Mouse (Mus musculus) splenic B cell, adult 2 months (primary cell): ENCODE results near the gene Plekhg2.
A peak's percentile ranks its signal among the peaks of the same experiment; 100 is the strongest.

Experiments used
- DNase-seq: peaks from one replicate; pipeline ENCODE4 v3.0.0-alpha.2; 2011; ENCODE audit warnings: low read depth, low spot score
- H3K27me3 ChIP-seq: 2 replicates; pipeline ENCODE4 v1.6.1; 2012; ENCODE audit warnings: mild to moderate bottlenecking, low read length, moderate library complexity, mixed read lengths; ENCODE audit not compliant: control insufficient read depth, poor library complexity, insufficient read depth, severe bottlenecking
- H3K36me3 ChIP-seq: 2 replicates; pipeline ENCODE4 v1.6.1; 2012; ENCODE audit warnings: mild to moderate bottlenecking, low read length, moderate library complexity, mixed read lengths; ENCODE audit not compliant: control insufficient read depth, poor library complexity, insufficient read depth, severe bottlenecking

The Plekhg2 gene

GRCm38 (mm10) chr7:28372251-28373108, at the start of gene Plekhg2:
Gene Plekhg2, minus strand, starts transcription at chr7:28372599.
- H3K36me3 ChIP-seq = peaks cover 7% of the 10 kb centered on the region

GRCm38 (mm10) chr7:28419416-28419815, 47.0 kb upstream of the Plekhg2 start:
- DNase-seq = no peak
- Histone ChIP-seq H3K27me3 (no peaks in the 10 kb centered on the region), H3K36me3 (peaks cover 19% of the 10 kb centered on the region)

More at GRCm38 (mm10) chr7:28372251-28373108, at the start of gene Plekhg2:
- H3K27me3 ChIP-seq = no peaks in the 10 kb centered on the region
- DNase-seq = peak; percentile 99

DNA sequence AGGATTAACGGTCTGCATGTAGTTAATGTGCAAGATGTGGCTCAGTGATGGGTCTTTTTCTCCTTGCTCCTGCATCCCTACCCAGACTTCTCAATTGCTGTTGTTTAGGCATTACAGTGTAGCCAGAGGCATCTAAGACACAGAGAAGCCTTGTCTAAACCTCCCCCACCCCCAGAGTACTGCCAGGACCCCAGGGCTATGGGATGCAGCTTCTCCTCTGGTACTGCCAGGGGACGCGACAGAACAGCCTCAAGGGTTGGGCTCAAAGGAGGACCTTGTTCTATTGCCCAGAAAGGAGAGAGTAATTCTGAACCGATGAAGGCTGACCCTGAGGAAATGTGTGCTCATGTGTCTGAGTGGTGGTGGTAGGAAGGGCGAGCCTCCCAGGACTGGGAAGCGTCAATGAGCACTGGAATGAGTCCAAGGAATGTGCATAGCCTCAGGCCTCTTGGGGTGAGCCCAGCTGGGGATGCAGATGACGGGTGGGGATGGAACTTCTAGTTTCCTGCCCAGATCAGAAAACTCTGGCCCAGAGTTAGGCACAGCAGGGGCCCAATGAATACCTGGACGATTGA, 45.8 kb upstream of the Plekhg2 start:
- no peak for DNase-seq
- Histone ChIP-seq H3K27me3 (no peaks in the 10 kb centered on the region), H3K36me3 (peaks cover 18% of the 10 kb centered on the region)

DNA sequence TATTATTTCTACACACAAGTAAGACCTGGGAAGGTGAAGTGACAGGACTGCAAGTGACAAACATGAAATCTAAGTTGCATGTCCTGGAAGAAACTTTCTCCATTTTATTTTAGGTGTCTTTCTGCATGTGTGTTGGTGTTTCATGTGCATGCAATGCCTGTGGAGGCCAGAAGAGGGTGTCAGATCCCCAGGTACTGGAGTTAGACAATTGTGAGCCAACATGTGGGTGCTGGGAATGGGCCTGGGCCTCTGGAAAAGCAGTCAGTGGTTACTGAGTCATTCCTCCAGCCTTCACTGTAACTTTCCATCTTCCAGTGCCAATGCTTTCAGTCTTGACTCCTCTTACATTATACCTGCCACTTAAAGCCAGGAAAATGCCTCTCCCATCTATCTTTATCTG, 45.0 kb upstream of the Plekhg2 start:
- H3K27me3 ChIP-seq = no peaks in the 10 kb centered on the region
- H3K36me3 ChIP-seq = peaks cover 13% of the 10 kb centered on the region
- no peak for DNase-seq

DNA sequence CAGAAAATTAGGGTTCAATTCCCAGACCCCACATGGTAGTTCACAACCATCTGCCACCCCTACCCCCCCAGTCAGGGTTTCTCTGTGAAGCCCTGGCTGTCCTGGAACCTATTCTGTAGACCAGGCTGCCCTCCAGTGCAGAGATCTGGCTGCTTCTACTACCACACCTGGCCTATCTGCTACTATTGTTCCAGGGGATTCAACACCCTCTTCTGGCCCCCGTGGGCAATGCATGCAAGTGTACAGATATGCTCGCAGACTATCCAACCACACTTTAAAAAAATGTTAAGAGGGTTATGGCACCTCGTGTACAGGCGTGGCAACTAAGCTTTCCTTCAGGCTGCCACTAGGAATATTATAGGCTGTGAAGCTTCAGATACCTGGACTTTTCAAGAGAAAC, 40.4 kb upstream of the Plekhg2 start:
- Histone ChIP-seq H3K36me3 (peaks cover 3% of the 10 kb centered on the region), H3K27me3 (no peaks in the 10 kb centered on the region)
- DNase-seq = peak; percentile 56

DNA sequence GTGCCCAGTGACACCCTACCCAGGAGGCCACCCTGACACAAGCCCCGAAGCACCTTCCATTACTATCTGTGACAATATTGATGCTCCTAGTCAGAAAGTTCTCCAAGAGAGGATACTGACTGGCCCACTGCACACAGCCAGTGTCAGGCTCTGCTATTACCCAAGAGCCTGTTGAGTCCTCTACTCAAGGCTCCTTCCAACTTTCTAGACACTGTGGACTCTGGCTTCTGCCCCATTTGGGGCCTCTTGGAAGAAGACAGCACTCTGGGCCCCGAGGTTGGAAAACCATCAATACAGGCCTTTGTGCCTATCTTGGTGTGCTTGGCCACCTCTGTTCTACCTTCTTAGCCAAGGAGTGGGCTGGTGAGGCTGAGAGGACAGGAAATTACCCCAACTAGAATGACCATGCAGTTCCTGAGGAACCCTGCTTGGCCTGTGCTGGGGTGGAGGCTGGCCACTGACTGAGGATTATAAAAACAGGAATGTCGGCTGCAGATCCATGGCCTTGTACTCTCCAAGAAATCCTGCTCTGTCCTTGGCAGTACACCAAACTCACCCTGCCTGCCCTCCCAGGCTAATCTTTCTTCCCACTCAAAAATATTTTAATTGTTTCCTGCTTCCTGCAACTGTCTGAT, 38.6 kb upstream of the Plekhg2 start:
- peaks cover 7% of the 10 kb centered on the region for H3K36me3 ChIP-seq
- no peaks in the 10 kb centered on the region for H3K27me3 ChIP-seq
- DNase-seq = no peak

GRCm38 (mm10) chr7:28401942-28402341, 29.5 kb upstream of the Plekhg2 start:
- DNase-seq = no peak
- no peaks in the 10 kb centered on the region for H3K27me3 ChIP-seq

GRCm38 (mm10) chr7:28401030-28401429, 28.6 kb upstream of the Plekhg2 start:
- H3K36me3 ChIP-seq = peaks cover 16% of the 10 kb centered on the region
- no peak for DNase-seq
- no peaks in the 10 kb centered on the region for H3K27me3 ChIP-seq

More at GRCm38 (mm10) chr7:28401942-28402341, 29.5 kb upstream of the Plekhg2 start:
- H3K36me3 ChIP-seq = peaks cover 10% of the 10 kb centered on the region

DNA sequence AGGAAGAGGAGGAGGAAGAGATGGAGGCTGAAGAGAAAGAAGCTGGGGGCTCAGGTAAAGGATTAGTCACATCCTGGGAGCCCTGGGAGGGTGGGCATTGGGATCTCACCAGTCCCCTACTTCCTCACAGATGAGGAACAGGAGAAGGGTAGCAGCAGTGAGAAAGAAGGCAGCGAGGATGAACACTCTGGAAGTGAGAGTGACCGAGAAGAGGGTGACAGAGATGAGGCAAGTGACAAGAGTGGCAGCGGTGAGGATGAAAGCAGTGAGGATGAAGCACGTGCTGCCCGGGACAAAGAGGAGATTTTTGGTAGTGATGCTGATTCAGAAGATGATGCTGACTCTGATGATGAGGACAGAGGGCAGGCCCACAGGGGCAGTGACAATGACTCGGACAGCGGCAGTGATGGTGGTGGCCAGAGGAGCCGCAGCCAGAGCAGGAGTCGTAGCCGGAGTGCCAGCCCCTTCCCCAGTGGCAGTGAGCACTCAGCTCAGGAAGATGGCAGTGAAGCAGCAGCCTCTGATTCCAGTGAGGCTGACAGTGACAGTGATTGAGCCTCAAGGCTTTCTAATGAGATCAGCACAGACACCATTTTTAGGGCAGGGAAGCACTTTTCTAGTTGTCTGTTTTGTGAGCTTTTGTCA, 26.4 kb upstream of the Plekhg2 start:
- no peaks in the 10 kb centered on the region for H3K27me3 ChIP-seq
- no peak for DNase-seq

GRCm38 (mm10) chr7:28398000-28398399, 25.6 kb upstream of the Plekhg2 start:
- no peaks in the 10 kb centered on the region for H3K27me3 ChIP-seq
- peak; percentile 66 for DNase-seq
- peaks cover 18% of the 10 kb centered on the region for H3K36me3 ChIP-seq

More for the DNA sequence above, 26.4 kb upstream of the Plekhg2 start:
- peaks cover 20% of the 10 kb centered on the region for H3K36me3 ChIP-seq

DNA sequence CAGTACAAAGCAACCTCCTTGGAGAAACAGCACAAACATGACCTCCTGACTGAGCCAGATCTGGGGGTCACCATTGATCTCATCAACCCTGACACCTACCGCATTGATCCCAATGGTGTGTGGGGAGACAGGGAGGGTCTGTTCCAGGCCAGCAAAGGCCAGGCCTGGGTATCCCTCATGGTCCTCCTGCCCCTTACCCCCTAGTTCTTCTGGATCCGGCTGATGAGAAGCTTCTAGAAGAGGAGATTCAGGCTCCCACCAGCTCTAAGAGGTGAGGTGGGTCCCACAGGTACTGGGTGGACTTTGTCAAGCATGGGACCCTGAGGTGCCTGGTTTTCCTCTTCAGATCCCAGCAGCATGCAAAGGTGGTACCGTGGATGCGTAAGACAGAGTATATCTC, 23.0 kb upstream of the Plekhg2 start:
- DNase-seq = no peak
- peaks cover 15% of the 10 kb centered on the region for H3K36me3 ChIP-seq
- no peaks in the 10 kb centered on the region for H3K27me3 ChIP-seq

- Histone ChIP-seq H3K36me3 (peaks cover 15% of the 10 kb centered on the region), H3K27me3 (no peaks in the 10 kb centered on the region)
- no peak for DNase-seq
These were observed 21.0 kb upstream of the Plekhg2 start for GRCm38 (mm10) chr7:28393272-28393951.

GRCm38 (mm10) chr7:28392429-28393271, 20.3 kb upstream of the Plekhg2 start, which contains the start of the genes Med29 and Paf1:
Gene Med29, minus strand, starts transcription at chr7:28392708.
Gene Paf1, plus strand, starts transcription at chr7:28392951.
- peaks cover 15% of the 10 kb centered on the region for H3K36me3 ChIP-seq
- no peaks in the 10 kb centered on the region for H3K27me3 ChIP-seq
- DNase-seq = peak; percentile 99
